17 mouse cellular contexts compared by ENCODE assay signal in genomic region chr7:136664424-136665082, GRCm38 (mm10).
DNase-seq lines count a peak whose midpoint lies in the region; ATAC-seq and TF ChIP-seq lines count a peak whose summit lies in the region.
"Had no signal": no experiment of that assay in that cellular context is flagged by ENCODE, and none has a peak within 500 bp of the region (broad histone marks: within the 10 kb centered on the region; RNA-seq: fewer than 3 reads in every experiment).

No protein-coding gene starts in this region.

- H3K9ac ChIP-seq in kidney, postnatal 0 days (ENCODE audit: low read depth, low read length), result no peak overlapping the region
- no peak overlapping the region for H3K9ac ChIP-seq in limb, embryonic 13.5 days
- H3K9ac ChIP-seq: embryonic facial prominence, embryonic 13.5 days; forebrain, embryonic 12.5 days; heart, embryonic 12.5 days had no signal

- no peaks in the 10 kb centered on the region for H3K9me3 ChIP-seq in kidney, postnatal 0 days (replicated peaks; ENCODE audit: low read length)
- 0 out of 2 replicates have a peak, but pooled peaks cover 3% of the 10 kb centered on the region for H3K9me3 ChIP-seq in limb, embryonic 13.5 days
- H3K9me3 ChIP-seq: embryonic facial prominence, embryonic 13.5 days; forebrain, embryonic 12.5 days; heart, embryonic 12.5 days had no signal

- no peak for TF ChIP-seq CTCF in kidney, adult 2 months (conservative IDR thresholded peaks at IDR 0.05; ENCODE audit: insufficient read depth, insufficient read length, low read depth, low read length)
- TF ChIP-seq CTCF in kidney, postnatal 0 days (IDR thresholded peaks at IDR 0.05; ENCODE audit: low read depth), result no peak

- H3K4me1 ChIP-seq in kidney, adult 2 months (ENCODE audit: control insufficient read depth, insufficient read depth, low read length), result no peaks in the 10 kb centered on the region
- H3K4me1 ChIP-seq in kidney, postnatal 0 days (replicated peaks; ENCODE audit: insufficient read depth, low read length), result peaks cover 3% of the 10 kb centered on the region; the same call in 1 of the 2 replicates
- H3K4me1 ChIP-seq in limb, embryonic 13.5 days, result peaks cover 13% of the 10 kb centered on the region

- H3K27me3 ChIP-seq in kidney, adult 2 months (replicated peaks; ENCODE audit: control insufficient read depth, insufficient read depth, low read length), result no peaks in the 10 kb centered on the region
- H3K27me3 ChIP-seq in kidney, postnatal 0 days (ENCODE audit: insufficient read depth, low read length), result peaks cover 5% of the 10 kb centered on the region; the same call in 1 of the 2 replicates
- H3K27me3 ChIP-seq in limb, embryonic 13.5 days, result peaks cover 35% of the 10 kb centered on the region

- peak; percentile 21 for DNase-seq in kidney, adult 2 months
- no peak for DNase-seq in kidney, adult 18-20 months
- DNase-seq in kidney, postnatal 0 days (ENCODE audit: low spot score), result peak; percentile 96
- no peak for DNase-seq in kidney, postnatal 25 days
- peak; percentile 10 for DNase-seq in R1 (ENCODE audit: low read depth, low spot score)
- no peak for DNase-seq in layer of hippocampus, postnatal 36 days
- DNase-seq: adrenal gland, postnatal 25 days; cerebellum, adult 18-20 months; cerebellum, adult 9-11 months; cerebellum, postnatal 36 days; gastrocnemius, postnatal 14 days had no signal

- WGBS in kidney, adult 2 months, result 70% methylated on average over 10 of the region's 10 CpGs
- 44% methylated on average over 10 of the region's 10 CpGs for WGBS in kidney, postnatal 0 days
- 40% methylated on average over 10 of the region's 10 CpGs for WGBS in limb, embryonic 13.5 days

- no peak for ATAC-seq in kidney, postnatal 0 days (replicated peaks; ENCODE audit: low FRiP score, low read depth)
- no peak for ATAC-seq in limb, embryonic 13.5 days (ENCODE audit: low FRiP score, low read depth)
- ATAC-seq: activated CD4-positive, CD25-positive, alpha-beta regulatory T cell, adult 4 months; forebrain, embryonic 16.5 days had no signal

- TF ChIP-seq POLR2A in kidney, adult 2 months (IDR thresholded peaks at IDR 0.05; ENCODE audit: low read depth, low read length), result no peak

- no peaks in the 10 kb centered on the region for H3K36me3 ChIP-seq in kidney, adult 2 months (ENCODE audit: control insufficient read depth, insufficient read depth, low read length)
- no peaks in the 10 kb centered on the region for H3K36me3 ChIP-seq in kidney, postnatal 0 days (ENCODE audit: insufficient read depth, low read length)
- H3K36me3 ChIP-seq in limb, embryonic 13.5 days, result no peaks in the 10 kb centered on the region
- H3K36me3 ChIP-seq: embryonic facial prominence, embryonic 13.5 days; forebrain, embryonic 12.5 days; heart, embryonic 12.5 days had no signal

- no peak overlapping the region for H3K27ac ChIP-seq in kidney, adult 2 months (ENCODE audit: insufficient read depth, low read depth, low read length)
- H3K27ac ChIP-seq in kidney, postnatal 0 days, result no peak overlapping the region
- peak overlapping the region; percentile 15; the same call in 1 of the 2 replicates for H3K27ac ChIP-seq in limb, embryonic 13.5 days
- H3K27ac ChIP-seq: embryonic facial prominence, embryonic 13.5 days; forebrain, embryonic 12.5 days had no signal

- no peak overlapping the region for H3K4me3 ChIP-seq in kidney, adult 2 months (ENCODE audit: insufficient read depth, low read depth, low read length)
- H3K4me3 ChIP-seq in kidney, postnatal 0 days (replicated peaks; ENCODE audit: low read depth, low read length), result no peak overlapping the region
- no peak overlapping the region for H3K4me3 ChIP-seq in limb, embryonic 13.5 days
- H3K4me3 ChIP-seq: embryonic facial prominence, embryonic 13.5 days; forebrain, embryonic 12.5 days; heart, embryonic 12.5 days had no signal

- H3K4me2 ChIP-seq in kidney, postnatal 0 days (ENCODE audit: low read length), result no peak overlapping the region; the same call in 1 of the 2 replicates
- peak overlapping the region; percentile 11; the same call in 1 of the 2 replicates for H3K4me2 ChIP-seq in limb, embryonic 13.5 days (replicated peaks)
- H3K4me2 ChIP-seq: embryonic facial prominence, embryonic 13.5 days; forebrain, embryonic 12.5 days; heart, embryonic 12.5 days had no signal

Comparison
In these comparisons a context has a peak if more than half of its experiments do, and no peak if none do; other contexts are left out.
1. DNase-seq: peak in kidney, adult 2 months (single experiment), kidney, postnatal 0 days (single experiment) and R1 (single experiment); none in kidney, adult 18-20 months (single experiment), kidney, postnatal 25 days (0 of 2) and layer of hippocampus, postnatal 36 days (0 of 2).